Mouse (Mus musculus) thymus, adult 2 months (tissue): ENCODE data around the gene Gm10775.

Source experiments
- CTCF ChIP-seq: fragments of 200-500 bp; IDR thresholded peaks from 2 replicates; pipeline ENCODE4 v1.5.1; 2012; ENCODE audit warnings: mild to moderate bottlenecking, control low read depth, low read length, moderate library complexity, borderline replicate concordance; ENCODE audit not compliant: control insufficient read depth, poor library complexity, insufficient read depth; ENCODE audit errors: extremely low read depth
- POLR2A ChIP-seq: fragments of 200-500 bp; IDR thresholded peaks from 2 replicates; pipeline ENCODE4 v1.6.1; 2012; ENCODE audit warnings: mild to moderate bottlenecking, low read length, control low read depth, moderate library complexity; ENCODE audit not compliant: control insufficient read depth, poor library complexity, insufficient read depth; ENCODE audit errors: extremely low read depth

DNA sequence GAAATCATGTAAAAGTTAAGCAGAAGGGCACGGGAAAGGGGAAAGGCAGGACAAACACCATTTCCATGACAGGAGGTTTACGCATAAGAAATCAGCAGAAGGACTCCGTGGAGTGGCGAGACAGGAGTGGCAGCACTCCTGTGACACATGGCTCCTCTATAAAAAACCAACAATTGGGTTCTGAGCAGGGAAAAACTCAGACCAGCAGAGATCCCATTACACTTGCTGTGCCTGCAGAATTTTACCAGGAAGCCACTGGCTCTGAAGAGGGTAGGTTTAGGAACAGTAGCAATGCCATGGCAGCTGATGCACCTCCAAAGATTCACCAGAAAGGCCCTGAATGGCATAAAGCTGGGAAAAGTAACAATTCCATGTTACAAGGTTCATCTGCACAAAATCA is 37.0 kb downstream of the Gm10775 start:
- TF ChIP-seq CTCF = no peak
- TF ChIP-seq POLR2A = no peak
